Mouse (Mus musculus) midbrain, embryonic 10.5 days (tissue): ENCODE measurements around the gene Gm42742. TPM values are rescaled to one million over a fixed set of nuclear protein-coding genes. Genes with fewer than 3 reads are reported as not detected.
A peak's percentile ranks its signal among the peaks of the same experiment; 100 is the strongest.

Experiments used
- DNase-seq: peaks from one replicate; pipeline ENCODE4 v3.0.0-alpha.2; 2017; ENCODE audit warnings: low spot score
- H3K27ac ChIP-seq: fragments of 300-500 bp; sonication (generic); replicated peaks from 2 replicates; pipeline ENCODE4 v1.5.1; 2016; ENCODE audit warnings: mild to moderate bottlenecking
- H3K27me3 ChIP-seq: fragments of 300-500 bp; sonication (generic); 2 replicates; pipeline ENCODE4 v1.6.1; 2016; ENCODE audit warnings: low read depth, mild to moderate bottlenecking; ENCODE audit not compliant: poor library complexity, severe bottlenecking
- H3K36me3 ChIP-seq: fragments of 300-500 bp; sonication (generic); 2 replicates; pipeline ENCODE4 v1.6.1; 2016; ENCODE audit warnings: mild to moderate bottlenecking, moderate library complexity
- H3K4me1 ChIP-seq: fragments of 300-500 bp; sonication (generic); 2 replicates; pipeline ENCODE4 v1.6.1; 2016
- H3K4me3 ChIP-seq: fragments of 300-500 bp; sonication (generic); 2 replicates; pipeline ENCODE4 v1.5.1; 2016; ENCODE audit warnings: mild to moderate bottlenecking, moderate library complexity
- H3K9me3 ChIP-seq: fragments of 300-500 bp; sonication (generic); replicated peaks from 2 replicates; pipeline ENCODE4 v1.6.1; 2016; ENCODE audit warnings: mild to moderate bottlenecking
- WGBS: fragments of 180-500 bp; shearing (Covaris S2); methylation state at CpG from one replicate; pipeline ENCODE4 v1.1.7; 2016; 5-methylcytosine and 5-hydroxymethylcytosine counted together
- microRNA-seq: library from miRNA; unstranded; fragments of <30 nt; microRNA quantifications from one replicate; pipeline ENCODE4, GENCODE M21; 2017
- polyA plus RNA-seq: library from polyadenylated mRNA; unstranded; fragments of >200 nt; fragmentation: Nextera tagmentation; extraction: Ambion mirVana; gene quantifications from 2 replicates; pipeline ENCODE4 v1.2.1, GENCODE M21; 2016

Gene Gm42742
- polyA plus RNA-seq, 1 experiment from 2014 or later = 55.1 TPM

- peaks cover 39% of the 10 kb centered on the region for H3K36me3 ChIP-seq
- H3K9me3 ChIP-seq = no peaks in the 10 kb centered on the region
- H3K27ac ChIP-seq = no peak overlapping the region
- no peaks in the 10 kb centered on the region for H3K27me3 ChIP-seq
- no peak for DNase-seq
- H3K4me3 ChIP-seq = no peak overlapping the region
- WGBS = 95% methylated on average over 6 of the region's 6 CpGs
- peaks cover 17% of the 10 kb centered on the region for H3K4me1 ChIP-seq
These were observed 42.1 kb downstream of the Gm42742 start for GRCm38 (mm10) chr7:126978841-126979240.

- Histone ChIP-seq H3K9me3 (no peaks in the 10 kb centered on the region), H3K36me3 (peaks cover 39% of the 10 kb centered on the region), H3K4me1 (peaks cover 17% of the 10 kb centered on the region), H3K27me3 (no peaks in the 10 kb centered on the region), H3K4me3 (peak overlapping the region; percentile 99), H3K27ac (peak overlapping the region; percentile 99)
- DNase-seq = no peak
- WGBS = 29% methylated on average over 14 of the region's 14 CpGs
These were observed 43.9 kb downstream of the Gm42742 start for GRCm38 (mm10) chr7:126976878-126977459.

GRCm38 (mm10) chr7:126975950-126976866 is 44.7 kb downstream of the Gm42742 start, which contains the start of gene Cdiptos:
TSS of gene Cdiptos (minus strand) at chr7:126976098.
- Histone ChIP-seq H3K9me3 (no peaks in the 10 kb centered on the region), H3K4me1 (peaks cover 17% of the 10 kb centered on the region), H3K36me3 (peaks cover 36% of the 10 kb centered on the region), H3K27ac (peak within 1 kb of the TSS; percentile 99), H3K4me3 (peak within 1 kb of the TSS; percentile 99), H3K27me3 (no peaks in the 10 kb centered on the region)
- peak; percentile 97 for DNase-seq
- WGBS = under 1% methylated on average over 55 of the region's 55 CpGs

GRCm38 (mm10) chr7:126975893-126975949 is 45.2 kb downstream of the Gm42742 start, which contains the start of gene Cdipt:
TSS of gene Cdipt (plus strand) at chr7:126975914.
- no peak for DNase-seq
- H3K4me1 ChIP-seq = peaks cover 17% of the 10 kb centered on the region
- WGBS = 0% methylated on average over 1 of the region's 1 CpGs

GRCm38 (mm10) chr7:126975493-126975892 is 45.4 kb downstream of the Gm42742 start:
- Histone ChIP-seq H3K4me3 (peak overlapping the region; percentile 99), H3K27me3 (no peaks in the 10 kb centered on the region), H3K9me3 (no peaks in the 10 kb centered on the region), H3K27ac (peak overlapping the region; percentile 99), H3K4me1 (peaks cover 17% of the 10 kb centered on the region), H3K36me3 (peaks cover 30% of the 10 kb centered on the region)
- WGBS = 19% methylated on average over 8 of the region's 8 CpGs
- DNase-seq = no peak

More at GRCm38 (mm10) chr7:126975893-126975949, 45.2 kb downstream of the Gm42742 start, which contains the start of gene Cdipt:
- no peaks in the 10 kb centered on the region for H3K27me3 ChIP-seq
- peak within 1 kb of the TSS; percentile 99 for H3K4me3 ChIP-seq
- H3K36me3 ChIP-seq = peaks cover 31% of the 10 kb centered on the region
- H3K9me3 ChIP-seq = no peaks in the 10 kb centered on the region
- peak within 1 kb of the TSS; percentile 99 for H3K27ac ChIP-seq

- no peak overlapping the region for H3K27ac ChIP-seq
- WGBS = 70% methylated on average over 6 of the region's 6 CpGs
These were observed 53.5 kb downstream of the Gm42742 start for GRCm38 (mm10) chr7:126967361-126967760.

GRCm38 (mm10) chr7:126965568-126965967 is 55.3 kb downstream of the Gm42742 start:
- peaks cover 35% of the 10 kb centered on the region for H3K27me3 ChIP-seq
- H3K36me3 ChIP-seq = peaks cover 11% of the 10 kb centered on the region; the same call in 1 of the 2 replicates
- WGBS = 86% methylated on average over 3 of the region's 3 CpGs

More at GRCm38 (mm10) chr7:126967361-126967760, 53.5 kb downstream of the Gm42742 start:
- H3K4me3 ChIP-seq = no peak overlapping the region
- peaks cover 21% of the 10 kb centered on the region for H3K27me3 ChIP-seq
- DNase-seq = no peak
- no peaks in the 10 kb centered on the region for H3K9me3 ChIP-seq
- peaks cover 11% of the 10 kb centered on the region for H3K4me1 ChIP-seq
- peaks cover 10% of the 10 kb centered on the region; the same call in 1 of the 2 replicates for H3K36me3 ChIP-seq

More at GRCm38 (mm10) chr7:126965568-126965967, 55.3 kb downstream of the Gm42742 start:
- Histone ChIP-seq H3K9me3 (no peaks in the 10 kb centered on the region), H3K27ac (no peak overlapping the region), H3K4me1 (peaks cover 11% of the 10 kb centered on the region), H3K4me3 (no peak overlapping the region)
- no peak for DNase-seq

Small RNAs within 50 kb of the gene (microRNA-seq; reads per million reads assigned to microRNA genes)
- gene Gm44343 = not detected

Other genes starting within 250 kb of the Gm42742 start
- gene Ypel3, start 244.1 kb downstream of the Gm42742 start, polyA plus RNA-seq = 41.0 and 60.5 TPM in 2 replicates
- gene Tbx6, start 239.6 kb downstream of the Gm42742 start, polyA plus RNA-seq = 0.42 and 0.64 TPM in 2 replicates
- gene Ppp4c, start 228.6 kb downstream of the Gm42742 start, polyA plus RNA-seq = 376 and 407 TPM in 2 replicates
- 4.1 and 7.7 TPM in 2 replicates for gene Fam57b, start 223.4 kb downstream of the Gm42742 start, polyA plus RNA-seq
- not detected in 2 replicates for gene 4930451I11Rik, start 189.5 kb downstream of the Gm42742 start, polyA plus RNA-seq
- gene Doc2a, start 173.7 kb downstream of the Gm42742 start, polyA plus RNA-seq = 6.6 and 8.4 TPM in 2 replicates
- gene Hirip3, start 159.1 kb downstream of the Gm42742 start, polyA plus RNA-seq = 50.1 and 50.7 TPM in 2 replicates
- 105 and 107 TPM in 2 replicates for gene Ino80e, start 158.7 kb downstream of the Gm42742 start, polyA plus RNA-seq
- gene Taok2, start 136.4 kb downstream of the Gm42742 start, polyA plus RNA-seq = 53.2 and 61.1 TPM in 2 replicates
- gene Tmem219, start 98.2 kb downstream of the Gm42742 start, polyA plus RNA-seq = 29.4 and 36.1 TPM in 2 replicates
- 20.8 and 26.1 TPM in 2 replicates for gene Kctd13, start 92.2 kb downstream of the Gm42742 start, polyA plus RNA-seq
- 0.25 and 0.76 TPM in 2 replicates for gene Asphd1, start 71.5 kb downstream of the Gm42742 start, polyA plus RNA-seq
- 2.0 and 4.6 TPM in 2 replicates for gene Sez6l2, start 70.5 kb downstream of the Gm42742 start, polyA plus RNA-seq
- 89.2 and 99.8 TPM in 2 replicates for gene Cdipt, start 45.2 kb downstream of the Gm42742 start, polyA plus RNA-seq
- gene Cdiptos, start 45.0 kb downstream of the Gm42742 start, polyA plus RNA-seq = 0.51 and 1.0 TPM in 2 replicates
- gene Mvp, start 6.5 kb downstream of the Gm42742 start, polyA plus RNA-seq = 3.0 and 5.2 TPM in 2 replicates
- 0.19 and 0.25 TPM in 2 replicates for gene Pagr1b, start 4.6 kb downstream of the Gm42742 start, polyA plus RNA-seq
- 103 and 104 TPM in 2 replicates for gene Pagr1a, start 3.7 kb downstream of the Gm42742 start, polyA plus RNA-seq
- 2.9 and 4.4 TPM in 2 replicates for gene Prrt2, start 114 bp upstream of the Gm42742 start, polyA plus RNA-seq
- 64.6 and 66.4 TPM in 2 replicates for gene Maz, start 5.9 kb upstream of the Gm42742 start, polyA plus RNA-seq
- 210 and 222 TPM in 2 replicates for gene Kif22, start 21.4 kb upstream of the Gm42742 start, polyA plus RNA-seq
- not detected in 2 replicates for gene Zg16, start 66.2 kb upstream of the Gm42742 start, polyA plus RNA-seq
- gene AI467606, start 70.3 kb upstream of the Gm42742 start, polyA plus RNA-seq = 0.91 and 1.2 TPM in 2 replicates
- gene Qprt, start 101.1 kb upstream of the Gm42742 start, polyA plus RNA-seq = 7.2 and 10.3 TPM in 2 replicates
- gene Spn, start 116.7 kb upstream of the Gm42742 start, polyA plus RNA-seq = 0.09 and 0.10 TPM in 2 replicates
- 94.3 and 109 TPM in 2 replicates for gene Cd2bp2, start 175.0 kb upstream of the Gm42742 start, polyA plus RNA-seq
- 22.7 and 29.4 TPM in 2 replicates for gene Tbc1d10b, start 187.4 kb upstream of the Gm42742 start, polyA plus RNA-seq
- 12.6 and 16.5 TPM in 2 replicates for gene Mylpf, start 187.8 kb upstream of the Gm42742 start, polyA plus RNA-seq
- gene Zfp553, start 212.0 kb upstream of the Gm42742 start, polyA plus RNA-seq = 75.4 and 78.6 TPM in 2 replicates
- gene Sept1, start 212.0 kb upstream of the Gm42742 start, polyA plus RNA-seq = 31.8 and 32.7 TPM in 2 replicates
- gene Zfp771, start 223.2 kb upstream of the Gm42742 start, polyA plus RNA-seq = 59.4 TPM in 2 replicates
- 289 and 345 TPM in 2 replicates for gene Dctpp1, start 239.6 kb upstream of the Gm42742 start, polyA plus RNA-seq